Mouse (Mus musculus) regulatory T cell (primary cell): ENCODE results near the gene Crebbp.

Source experiments
- in situ Hi-C: fragments of 300-600 bp; cut with MboI, MseI; formaldehyde crosslinking; loops from one replicate; pipeline ENCODE4 v1.15.1; 2025; ENCODE audit warnings: high pct_unique_total_duplicates

The Crebbp gene

DNA sequence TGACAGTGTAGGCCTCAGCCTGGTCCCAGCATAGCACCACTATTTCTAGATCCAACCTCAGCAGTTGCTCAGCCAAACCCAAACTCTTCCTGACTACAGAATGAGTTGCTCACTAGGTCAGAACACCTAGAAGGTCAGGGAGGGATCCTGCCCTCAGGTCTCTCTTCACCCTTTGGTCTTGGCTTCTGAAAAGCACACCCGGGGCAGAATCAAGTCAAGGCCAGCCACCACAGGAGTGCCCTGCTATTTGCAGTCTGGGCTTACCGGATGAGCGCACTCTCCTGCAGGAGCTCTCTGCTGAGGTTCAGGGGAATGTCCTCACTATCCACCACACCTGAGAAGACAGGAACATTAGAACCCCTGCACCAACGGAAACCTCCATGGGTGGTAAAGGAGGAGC is 161.2 kb downstream of the Crebbp start:
- in situ Hi-C loops = no loop called here

DNA sequence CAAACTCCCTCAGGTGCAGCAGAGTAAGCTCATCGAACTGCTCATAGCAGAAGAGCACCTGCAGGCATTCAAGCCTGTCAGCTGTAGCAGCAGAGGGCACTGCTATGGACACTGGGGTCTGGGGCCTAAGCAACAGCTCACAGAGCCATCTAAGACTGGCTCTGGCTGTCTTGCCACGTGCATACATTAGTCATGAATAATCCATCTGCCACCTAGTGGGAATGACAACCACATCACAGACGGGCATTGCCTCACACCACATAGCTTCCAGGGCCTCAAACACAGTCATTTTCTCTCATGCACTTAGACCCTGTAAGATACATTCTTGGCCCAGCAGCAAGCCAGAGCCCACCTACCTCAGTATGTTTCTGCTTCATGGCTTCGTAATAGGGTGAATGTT is 168.3 kb downstream of the Crebbp start:
- in situ Hi-C loops = no loop called here

DNA sequence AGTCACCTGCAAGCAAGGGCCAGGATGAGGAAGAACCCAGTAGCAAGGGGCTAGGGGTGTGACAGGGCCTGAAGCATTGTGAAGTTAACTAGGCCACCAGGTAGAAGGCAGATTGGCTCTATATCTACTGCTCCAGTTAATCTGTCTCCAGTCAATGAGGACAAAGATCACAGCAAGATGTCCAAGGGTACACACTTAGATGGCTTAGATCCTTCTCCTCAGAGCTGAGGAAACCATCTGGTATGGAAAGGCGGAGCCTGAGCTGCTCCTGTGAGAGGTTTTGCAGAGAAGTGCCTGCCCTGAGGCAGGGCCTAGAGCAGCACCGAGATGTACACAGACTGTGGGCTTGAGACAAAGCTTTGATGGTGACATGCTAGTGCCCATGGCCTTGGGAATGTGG is 169.7 kb downstream of the Crebbp start:
- in situ Hi-C loops = no loop called here

DNA sequence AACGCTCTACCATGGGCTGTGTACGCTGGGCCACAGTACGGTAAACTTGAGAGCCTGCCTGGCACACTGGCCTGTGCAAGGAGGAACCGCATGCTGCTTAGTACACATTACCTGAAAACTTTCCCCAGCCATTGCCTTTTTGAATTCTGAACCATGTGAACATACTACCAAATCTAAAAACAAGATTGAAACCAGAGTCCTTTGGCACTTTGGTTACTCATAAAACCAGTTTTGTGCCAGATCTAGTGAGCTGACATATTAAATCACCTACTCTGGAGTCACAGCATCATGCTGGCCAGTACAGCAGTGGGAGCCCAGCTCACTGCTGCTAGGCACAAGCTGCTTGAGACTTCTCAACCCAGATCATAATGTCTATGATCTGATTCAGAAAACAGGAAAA is 172.2 kb downstream of the Crebbp start:
- in situ Hi-C loops = no loop called here

DNA sequence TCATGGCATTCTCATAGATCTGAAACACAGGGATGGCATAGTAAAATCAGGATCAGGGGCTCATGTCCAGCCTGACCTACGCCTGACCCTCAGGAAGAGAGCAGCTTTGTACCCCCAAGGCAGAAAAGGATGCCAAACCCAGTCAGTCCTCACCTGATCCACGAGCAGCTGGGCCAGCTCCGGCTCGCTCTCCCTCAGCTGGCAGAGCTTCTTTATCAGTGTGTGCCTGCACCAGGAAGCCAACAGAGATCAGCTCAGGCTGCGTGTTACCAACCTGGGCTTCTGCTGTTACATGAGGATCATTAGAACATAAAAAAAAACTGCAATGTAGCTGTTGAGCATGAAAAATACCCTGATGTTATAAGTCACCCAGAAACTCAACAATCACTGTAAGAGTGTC is 173.6 kb downstream of the Crebbp start:
- in situ Hi-C loops = no loop called here

DNA sequence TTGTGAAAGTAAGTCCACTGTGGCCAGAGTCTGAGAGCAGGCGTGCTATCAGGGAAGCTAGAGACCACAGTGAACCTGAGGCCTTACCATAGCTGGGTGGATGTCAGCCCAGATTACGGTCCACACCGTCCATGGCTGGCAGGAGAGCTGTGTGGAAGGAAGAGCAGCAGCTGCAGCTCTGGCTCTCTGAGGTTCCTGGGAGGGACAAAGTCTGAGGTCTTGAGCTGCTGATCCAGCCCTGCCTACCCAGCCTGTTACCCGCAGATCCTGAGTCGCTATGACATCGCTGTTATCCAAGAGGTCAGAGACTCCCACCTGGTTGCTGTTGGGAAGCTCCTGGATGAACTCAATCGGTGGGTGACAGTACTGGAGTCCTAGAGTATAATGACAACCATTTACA is 176.1 kb downstream of the Crebbp start:
- in situ Hi-C loops = no loop called here

DNA sequence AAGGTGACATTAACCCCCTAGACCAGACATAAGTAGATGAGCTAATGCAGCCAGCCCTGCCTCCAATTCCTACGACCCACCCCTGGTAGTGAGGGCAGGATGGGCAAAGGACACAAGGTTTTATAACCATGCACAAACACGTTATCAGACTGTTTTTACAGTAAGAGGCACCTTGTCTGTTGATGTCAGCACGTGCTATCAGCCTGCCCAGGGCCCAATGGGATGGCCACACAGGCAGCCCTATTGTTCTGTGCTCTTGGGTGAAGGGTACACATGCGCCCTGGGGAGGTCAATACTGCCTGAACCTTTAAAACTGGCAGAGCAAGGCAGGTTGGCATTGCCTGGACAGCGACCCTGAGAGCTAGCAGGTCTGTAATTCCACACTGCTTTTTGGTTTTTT is 177.0 kb downstream of the Crebbp start, which contains the start of gene Dnase1:
Gene Dnase1 (plus strand): TSS at position 136 of the 400 bp plus-strand sequence.
- in situ Hi-C loops = no loop called here

DNA sequence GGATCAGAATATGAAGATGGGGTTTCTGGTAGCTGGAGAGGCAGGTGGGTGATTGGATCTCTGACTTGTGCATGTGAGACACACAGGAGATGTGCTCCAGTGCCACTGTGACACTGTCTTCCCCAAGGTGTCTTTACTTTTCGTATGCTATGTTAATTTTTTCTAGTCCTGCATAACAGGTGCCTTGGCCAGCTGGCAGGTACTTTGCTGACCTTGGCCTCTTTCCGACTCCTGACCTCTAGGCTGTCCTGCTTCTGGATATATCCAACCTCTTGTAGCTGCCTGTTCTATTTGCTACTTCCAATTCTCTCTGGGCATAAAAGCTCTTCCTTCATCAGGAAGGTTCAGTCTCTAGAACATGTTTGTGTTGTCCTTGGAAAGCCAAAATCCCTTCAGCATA is 178.2 kb downstream of the Crebbp start:
- in situ Hi-C loops = no loop called here

DNA sequence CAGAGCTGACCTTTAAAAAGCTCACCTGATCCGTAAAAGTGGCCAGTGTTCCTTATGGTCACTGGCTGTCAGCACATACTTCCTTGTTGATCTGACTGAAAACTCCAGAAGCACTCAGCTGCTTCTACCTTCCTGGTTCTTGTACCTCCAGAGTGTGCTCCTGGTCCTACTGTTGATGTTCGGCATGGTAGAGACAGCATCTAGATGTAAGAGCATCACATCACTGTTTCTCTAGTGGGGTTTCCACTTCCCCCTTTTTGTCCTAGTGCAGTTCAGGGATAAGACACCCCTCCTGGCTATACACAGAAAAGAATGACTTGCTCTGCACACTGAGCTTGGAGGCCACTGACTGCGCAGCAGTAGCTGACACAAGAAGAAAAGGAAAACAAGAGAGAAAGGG is 179.3 kb downstream of the Crebbp start:
- in situ Hi-C loops = no loop called here

DNA sequence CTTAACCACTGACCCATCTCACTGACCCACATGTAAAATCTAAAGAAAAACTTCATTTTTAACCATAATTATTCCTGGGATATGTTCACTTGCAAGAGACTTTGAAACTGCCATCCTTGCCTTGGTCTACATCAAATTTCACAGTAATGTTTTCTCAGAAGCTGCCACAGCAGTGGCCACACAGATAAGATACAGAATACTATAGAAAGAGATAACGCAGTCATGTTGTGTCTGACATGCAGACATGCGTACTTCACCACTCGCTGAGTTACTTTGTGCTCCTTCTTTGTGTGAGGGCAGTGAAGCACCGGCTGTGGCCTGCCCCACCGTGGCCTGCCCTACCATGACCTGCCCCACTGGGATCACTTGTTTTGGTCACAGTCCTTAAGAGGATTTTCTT is 179.8 kb downstream of the Crebbp start:
- in situ Hi-C loops = no loop called here

DNA sequence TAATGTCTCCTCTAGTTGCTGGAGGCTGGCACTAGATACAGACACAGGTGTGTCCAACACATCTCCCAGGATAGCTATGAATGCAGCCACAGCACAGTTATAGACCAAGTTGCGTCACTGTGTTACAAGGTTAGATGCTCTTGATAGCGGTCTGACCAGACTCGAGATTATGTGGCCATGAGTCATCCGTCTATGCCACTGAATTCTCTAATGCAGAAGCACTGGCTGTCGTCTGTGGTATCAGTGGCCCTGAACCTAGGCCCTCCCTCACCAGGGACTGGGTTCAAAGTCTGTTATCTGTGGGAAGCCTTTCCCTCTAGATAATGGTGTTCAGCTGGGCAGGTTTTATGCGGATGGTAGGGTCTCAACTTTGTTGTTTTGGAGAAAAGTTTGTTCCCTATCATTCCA is 181.5 kb downstream of the Crebbp start:
- in situ Hi-C loops = no loop called here

DNA sequence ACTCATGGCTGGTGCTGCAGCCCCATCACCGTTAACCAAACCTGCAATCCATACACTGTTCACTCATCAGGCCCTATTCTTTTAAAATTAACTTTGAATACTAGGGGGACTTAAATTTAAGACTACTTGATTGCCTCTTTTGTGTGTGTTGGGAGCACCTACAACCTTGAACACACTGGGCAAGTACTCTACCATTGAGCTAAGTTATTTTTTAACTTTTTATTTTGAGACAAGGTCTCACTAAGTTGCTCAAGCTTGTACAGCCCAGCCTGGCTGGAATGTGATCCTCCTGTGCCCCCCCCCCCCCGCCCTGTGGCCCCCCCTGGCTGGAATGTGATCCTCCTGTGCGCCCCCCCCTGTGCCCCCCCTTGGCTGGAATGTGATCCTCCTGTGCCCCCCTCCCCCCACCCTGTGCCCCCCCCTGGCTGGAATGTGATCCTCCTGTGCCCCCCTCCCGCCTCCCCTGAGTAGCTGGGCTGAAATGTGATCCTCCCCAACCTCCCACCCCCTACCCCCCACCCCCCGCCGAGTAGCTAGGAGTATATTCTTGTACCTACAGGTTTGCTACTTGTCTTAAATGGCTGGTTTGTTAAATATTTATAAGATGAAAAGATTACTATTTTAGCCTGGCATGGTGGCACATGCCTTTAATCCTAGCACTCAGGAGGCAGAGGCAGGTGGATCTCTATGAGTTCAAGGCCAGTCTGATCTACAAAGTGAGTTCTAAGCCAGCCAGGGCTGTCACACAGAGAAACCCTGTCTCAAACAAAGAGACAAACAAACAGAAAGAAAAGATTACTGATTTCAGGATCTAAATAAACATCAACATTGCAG is 182.1 kb downstream of the Crebbp start:
- in situ Hi-C loops = no loop called here
